Mouse (Mus musculus) neural tube, embryonic 10.5 days (tissue): ENCODE data around the gene Prpf4.

Experiments
- DNase-seq: peaks from one replicate; pipeline ENCODE4 v3.0.0-alpha.2; 2017; ENCODE audit warnings: low spot score; ENCODE audit errors: extremely low spot score

Gene Prpf4

DNA sequence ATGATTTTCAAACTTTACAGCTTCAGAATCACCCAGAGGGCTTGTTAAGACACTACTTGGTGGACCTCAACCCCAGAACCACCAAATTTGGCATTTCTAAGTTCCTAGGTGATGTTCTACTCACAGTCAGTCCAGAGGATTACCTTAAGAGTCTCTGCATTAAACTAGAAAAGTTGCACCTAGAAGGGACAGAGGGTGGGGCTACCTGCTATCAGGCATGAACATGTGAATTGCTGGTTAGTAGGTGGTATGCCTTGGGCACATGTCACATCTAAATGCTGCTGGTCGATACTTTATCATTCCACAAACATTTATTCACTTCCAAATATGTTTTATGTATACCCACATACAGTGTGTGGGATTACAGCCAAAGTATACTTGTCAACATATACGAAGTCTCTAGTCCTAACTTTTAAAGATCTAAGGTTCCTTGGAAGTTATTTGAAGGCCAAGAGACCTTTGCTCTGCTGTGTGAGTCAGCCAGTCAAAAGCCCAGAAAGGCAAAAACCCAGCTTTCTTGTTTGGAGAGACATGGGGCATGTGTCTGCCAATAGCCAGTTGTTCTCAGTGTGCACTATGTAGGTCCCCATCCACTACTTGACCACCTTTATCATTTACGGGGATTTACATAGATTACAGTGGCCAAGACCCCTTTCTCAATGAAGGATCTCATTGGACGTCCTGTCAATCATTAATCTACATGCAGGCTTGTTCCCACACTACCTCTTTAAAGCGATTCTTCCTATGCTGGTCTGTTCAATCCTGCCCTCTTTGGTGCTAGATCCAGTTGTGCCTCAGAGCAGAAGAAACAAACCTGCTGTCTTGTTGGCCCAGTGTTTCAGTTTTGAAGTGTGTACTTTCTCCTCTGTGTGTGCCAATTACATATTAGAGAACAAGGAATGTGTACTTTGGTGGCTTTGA lies 18.7 kb upstream of the Prpf4 start:
- DNase-seq, result no peak

DNA sequence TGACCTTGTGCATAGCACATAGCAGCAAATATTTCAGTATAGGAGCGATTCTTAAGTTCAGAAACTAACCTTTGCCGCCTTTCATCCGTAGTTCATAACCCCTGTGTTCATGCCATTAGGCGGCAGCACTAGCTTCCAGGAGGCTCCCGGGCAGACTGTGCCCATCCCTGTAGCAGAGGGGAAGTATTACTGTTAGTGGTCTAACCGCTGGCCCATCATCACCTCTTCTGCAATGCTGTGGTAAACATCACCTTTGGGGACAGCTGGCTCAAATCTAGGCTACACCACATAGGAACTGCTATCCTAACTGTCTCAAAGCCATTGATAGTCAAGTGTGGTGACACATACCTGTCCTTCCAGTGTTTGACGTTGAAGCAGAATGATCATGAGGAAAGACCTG lies 16.7 kb upstream of the Prpf4 start:
- no peak for DNase-seq

DNA sequence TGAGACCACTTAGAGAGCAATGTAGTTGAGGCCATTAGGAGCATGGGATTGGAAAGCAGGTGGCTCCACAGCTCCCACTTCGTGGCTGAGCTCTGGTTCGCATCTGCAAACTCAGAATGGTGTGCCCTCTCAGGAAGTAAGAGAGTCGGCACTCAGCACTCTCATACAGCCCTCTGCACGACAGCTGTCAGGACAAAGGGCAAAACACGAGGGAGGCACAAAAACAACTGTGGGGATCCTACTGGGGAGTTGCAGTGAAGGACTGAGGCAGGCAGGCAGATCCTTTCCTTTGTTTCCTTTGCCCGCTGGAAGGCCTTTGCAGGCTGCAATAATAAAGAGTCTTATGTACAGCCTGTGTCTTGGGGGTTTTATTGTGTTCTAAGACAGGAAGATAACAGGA lies 15.1 kb upstream of the Prpf4 start:
- peak; percentile 23 for DNase-seq

DNA sequence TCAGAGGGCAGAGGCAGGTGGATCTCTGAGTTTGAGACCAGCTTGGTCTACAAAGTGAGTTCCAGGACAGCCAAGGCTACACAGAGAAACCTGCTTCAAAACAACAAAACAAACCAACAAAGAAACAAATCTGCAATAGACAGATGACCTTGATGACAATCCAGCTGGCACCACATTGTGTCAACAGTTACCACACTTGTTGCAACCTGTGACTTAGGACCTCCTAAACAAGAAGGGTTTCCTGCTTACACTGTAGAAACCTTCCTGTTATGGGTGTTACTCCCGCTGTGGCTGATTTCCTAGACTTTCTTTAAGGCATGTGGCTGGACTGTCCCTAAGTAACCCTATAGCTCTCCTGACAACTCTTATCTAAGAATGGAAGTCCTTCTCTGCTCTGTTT lies 12.8 kb upstream of the Prpf4 start:
- DNase-seq, result no peak

DNA sequence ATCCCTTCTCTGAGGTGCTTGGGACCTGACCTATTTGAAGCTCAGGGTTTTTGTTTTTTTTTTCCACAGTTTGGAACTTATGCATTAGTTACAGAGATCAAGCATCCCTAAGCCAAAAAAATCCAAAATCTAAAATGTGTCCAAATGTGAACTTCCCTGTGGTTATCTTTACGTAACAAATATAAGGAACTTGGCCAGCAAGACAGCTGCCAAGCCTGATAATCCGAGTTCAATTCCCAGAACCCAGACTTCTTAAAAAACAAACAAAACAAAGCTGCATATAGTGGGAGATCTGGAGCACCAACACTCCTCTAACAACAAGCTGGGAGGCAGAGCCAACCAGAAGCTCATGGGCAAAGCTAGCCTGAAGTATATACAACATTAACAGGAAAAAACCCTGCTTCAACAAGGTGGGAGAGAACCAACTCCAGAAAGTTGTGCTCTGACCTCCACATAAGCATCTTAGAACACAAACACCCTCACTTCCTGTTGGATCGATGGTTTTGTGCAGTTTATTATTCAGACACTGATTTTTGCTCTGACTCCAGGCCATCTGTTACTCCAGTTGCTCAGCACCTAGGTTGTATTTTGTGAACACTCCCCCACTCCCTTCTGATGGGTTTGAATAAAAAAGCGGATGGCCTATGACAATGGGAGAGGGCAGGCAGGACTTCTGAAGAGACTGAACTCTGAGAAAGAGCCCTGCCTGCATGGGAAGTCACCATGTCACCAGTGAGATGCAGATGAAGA lies 10.8 kb upstream of the Prpf4 start:
- no peak for DNase-seq

DNA sequence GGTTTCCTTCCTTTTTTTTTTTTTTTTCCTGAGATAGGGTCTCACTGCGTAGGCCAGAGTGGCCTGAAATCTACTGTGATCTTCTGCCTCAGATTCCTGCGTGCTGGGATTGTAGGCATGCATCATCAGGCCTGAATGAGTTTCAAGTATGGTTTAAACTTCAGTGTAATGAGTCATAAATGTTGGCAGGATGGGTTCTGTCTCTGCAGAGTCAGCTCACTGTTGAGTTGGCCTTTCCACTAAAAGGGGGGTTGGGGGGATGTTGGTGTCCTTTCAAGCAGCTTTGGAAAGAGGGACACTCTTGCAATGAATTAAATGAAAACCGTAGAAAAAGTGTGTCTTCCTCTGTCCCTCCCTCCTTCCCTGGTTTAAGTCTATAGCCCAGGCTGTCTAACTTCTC lies 9.6 kb upstream of the Prpf4 start:
- no peak for DNase-seq

DNA sequence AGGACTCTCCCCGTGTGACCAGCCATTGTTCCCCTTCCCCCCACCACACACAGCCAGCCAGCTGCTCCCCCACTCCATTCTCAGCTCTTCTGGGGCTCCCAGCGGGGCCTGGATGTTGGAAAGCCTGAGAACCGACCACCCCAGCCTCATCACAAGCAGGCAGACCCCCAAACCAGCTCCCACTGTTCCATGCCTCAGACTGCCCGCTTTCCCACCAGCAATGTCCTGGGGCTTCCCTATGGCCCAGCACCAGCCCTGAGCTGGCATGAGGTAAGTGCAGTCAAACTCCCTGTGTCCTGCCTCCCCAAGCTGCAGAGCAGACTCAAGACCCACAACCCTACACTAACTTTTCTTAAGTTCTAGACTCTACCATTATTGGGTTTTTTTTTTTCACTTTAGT lies 2.5 kb upstream of the Prpf4 start:
- no peak for DNase-seq

DNA sequence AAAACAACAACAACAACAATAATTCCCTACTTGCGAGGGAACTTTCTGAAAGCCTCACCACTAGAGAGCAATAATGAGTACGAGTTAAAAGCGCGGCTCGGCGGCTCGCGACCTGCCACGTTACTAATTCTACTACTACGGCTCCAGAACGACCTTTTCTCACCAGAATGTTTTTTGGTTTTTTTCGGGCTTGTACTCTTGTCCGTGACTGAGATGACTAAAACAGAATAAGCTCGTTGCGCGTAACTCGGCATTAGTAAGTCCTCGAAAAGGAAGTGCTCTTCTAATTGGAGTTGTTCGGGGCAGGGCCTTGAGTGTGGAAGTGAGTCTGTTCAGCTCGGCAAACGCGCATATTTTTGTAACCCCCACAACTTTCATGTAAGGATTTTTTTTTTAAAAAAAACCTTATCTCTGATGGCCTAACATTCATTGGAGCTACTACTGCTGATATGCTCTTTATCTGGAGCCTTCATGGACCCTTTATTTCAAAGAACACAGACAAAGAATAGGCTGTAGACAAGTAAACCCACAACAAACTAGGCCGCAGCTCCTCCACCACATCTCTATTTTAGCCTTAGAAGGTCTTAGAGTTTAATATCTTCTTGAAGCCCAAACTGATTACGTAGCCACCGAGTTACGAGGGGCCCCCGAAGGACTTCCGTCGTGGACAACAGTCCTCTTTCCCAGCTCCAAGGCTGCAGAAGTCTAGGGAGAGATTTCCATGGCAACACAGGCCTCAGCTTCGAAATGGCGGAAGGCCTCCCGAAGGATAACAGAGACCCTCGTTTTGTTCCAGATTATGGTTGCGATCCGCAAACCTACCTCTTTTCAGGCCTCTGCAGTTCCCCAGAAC lies 641 bp upstream of the Prpf4 start:
- peak; percentile 73 for DNase-seq

DNA sequence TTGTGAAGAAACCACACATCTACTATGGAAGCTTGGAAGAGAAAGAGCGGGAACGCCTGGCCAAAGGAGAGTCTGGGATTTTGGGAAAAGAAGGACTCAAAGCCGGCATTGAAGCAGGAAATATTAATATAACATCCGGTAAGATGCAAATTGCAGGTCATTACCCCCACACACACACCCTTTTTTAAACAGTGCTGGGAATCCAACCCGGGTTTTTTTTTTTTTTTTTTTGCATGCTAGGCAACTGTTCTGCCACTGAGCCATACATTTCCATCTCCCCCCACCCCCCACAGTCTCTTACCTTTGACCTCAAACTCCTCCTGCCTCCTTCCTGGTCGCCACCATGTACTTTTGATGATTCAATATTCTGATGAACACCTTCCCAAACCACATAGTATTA lies 1.0 kb downstream of the Prpf4 start:
- no peak for DNase-seq

DNA sequence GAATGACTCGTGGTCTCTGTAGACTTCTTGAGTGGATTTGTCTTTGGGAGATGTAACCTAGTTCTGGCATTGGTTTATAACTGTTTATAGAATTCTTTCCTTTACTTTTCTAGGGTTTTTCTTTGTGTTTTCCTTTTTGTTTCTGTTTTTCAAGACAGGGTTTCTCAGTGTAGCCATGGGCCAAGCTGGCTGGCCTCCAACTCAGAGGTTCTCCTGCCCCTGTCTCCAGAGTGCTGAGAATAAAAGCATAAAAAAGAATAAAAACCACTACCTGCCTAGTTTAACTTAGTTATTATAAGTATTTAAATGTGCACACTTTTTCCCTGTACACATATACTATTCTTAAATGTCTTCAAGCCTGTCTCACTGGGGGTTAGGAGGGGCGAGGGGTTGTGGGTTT lies 1.7 kb downstream of the Prpf4 start:
- no peak for DNase-seq

DNA sequence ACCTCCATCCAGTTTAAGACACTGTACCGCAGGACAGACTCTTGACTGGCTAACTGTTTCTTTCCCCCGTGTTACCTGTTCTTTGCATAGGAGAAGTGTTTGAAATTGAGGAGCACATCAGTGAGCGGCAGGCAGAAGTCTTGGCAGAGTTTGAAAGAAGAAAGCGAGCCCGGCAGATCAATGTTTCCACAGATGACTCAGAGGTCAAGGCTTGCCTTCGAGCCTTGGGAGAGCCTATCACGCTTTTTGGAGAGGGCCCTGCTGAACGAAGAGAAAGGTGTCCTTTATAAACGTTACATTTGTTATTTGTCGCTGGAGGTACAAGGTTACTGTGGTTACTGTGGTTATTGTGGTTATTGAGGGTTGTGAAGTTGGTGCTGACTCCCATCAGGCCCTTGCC lies 3.0 kb downstream of the Prpf4 start:
- no peak for DNase-seq

DNA sequence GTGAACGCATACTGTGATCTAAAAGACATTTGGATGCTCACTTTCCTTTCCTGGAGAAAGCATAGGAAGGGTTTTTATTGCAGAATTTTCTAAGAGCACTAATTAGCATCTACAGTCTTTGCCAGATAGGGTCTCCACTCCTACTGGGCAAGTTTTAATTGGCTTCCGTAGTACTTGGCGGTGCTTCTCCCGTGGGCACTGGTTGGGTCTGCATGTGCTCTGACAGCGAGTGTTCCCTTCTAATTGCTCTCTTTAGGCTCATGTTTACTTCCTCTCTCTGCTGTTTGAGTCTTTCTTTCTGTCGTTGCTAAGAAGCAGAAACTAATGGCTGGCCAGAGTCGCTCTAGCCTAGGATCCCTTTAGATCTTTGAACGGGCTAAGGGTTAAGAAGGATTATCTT lies 9.9 kb downstream of the Prpf4 start:
- DNase-seq, result no peak

DNA sequence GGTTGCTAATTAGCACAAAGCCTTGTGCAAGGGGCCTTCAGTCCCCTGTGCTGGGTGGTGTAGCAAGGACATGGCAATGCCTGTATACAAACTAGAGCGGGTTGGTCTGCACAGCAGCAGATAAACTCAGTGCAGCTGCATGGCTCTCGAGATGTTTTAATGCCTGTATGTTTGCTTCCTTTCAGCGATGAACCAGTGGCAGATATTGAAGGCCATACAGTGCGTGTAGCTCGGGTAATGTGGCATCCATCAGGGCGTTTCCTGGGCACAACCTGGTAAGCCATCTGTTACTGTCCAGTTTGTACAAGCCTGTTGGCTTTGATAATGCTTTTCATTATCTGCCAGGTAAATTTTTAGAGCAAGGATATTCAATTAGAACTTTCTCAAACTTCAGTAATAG lies 10.5 kb downstream of the Prpf4 start:
- DNase-seq, result no peak

DNA sequence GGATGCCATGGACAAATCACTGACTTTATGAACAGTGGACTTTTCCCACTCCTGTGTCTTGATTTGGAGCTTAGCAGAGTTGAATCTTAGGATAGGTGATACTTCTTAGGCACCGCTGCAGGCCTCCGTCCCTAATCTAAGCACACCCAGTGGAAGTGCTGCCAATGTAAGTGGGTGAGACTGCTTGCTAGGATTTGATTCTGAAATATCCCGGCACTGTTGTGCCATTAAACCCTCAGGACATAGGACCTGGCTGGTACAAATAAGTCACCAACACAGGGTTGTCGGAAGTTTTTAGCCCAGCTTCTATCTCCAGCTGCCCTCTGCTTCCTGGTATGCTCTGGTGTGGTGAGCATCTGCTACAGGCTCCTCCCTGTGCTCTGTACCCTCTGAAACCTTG lies 17.3 kb downstream of the Prpf4 start:
- DNase-seq, result no peak

DNA sequence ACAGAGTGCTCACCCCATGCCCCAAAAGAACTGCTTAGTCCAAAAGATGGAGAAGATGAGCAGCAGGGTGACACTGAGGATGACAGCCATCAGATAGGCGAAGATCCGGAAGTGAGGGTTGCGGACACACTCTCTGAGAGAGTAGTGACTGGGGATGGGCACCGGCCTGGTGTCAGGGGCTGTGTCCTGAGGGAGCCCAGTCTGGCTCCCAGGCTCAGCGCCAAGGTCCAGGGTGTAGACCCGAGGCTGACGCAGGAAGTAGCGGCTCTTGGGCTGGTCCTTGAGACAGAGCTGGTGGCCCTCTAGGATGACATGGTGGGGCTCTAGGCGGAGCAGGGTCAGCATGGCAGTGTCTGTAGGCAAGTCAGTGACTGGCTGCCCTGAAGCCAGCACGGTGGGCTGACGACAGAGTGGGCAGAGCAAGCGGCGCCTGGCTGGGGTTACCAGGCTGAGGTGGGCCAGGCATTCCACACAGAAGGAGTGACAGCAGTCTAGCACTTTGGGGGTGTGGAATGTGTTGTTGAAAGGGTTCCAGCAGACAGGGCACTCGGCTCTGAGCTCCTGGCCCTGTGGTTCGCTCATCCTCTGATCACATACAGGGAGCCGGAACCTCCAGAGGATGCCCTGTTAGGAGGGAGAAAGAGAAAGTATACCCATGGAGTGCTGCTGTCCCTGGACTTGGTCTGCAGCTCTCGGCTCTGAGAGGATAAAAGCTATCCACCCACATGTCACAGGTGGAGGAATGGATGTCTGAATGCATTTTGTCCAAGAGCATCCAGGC lies 19.6 kb downstream of the Prpf4 start:
- no peak for DNase-seq

DNA sequence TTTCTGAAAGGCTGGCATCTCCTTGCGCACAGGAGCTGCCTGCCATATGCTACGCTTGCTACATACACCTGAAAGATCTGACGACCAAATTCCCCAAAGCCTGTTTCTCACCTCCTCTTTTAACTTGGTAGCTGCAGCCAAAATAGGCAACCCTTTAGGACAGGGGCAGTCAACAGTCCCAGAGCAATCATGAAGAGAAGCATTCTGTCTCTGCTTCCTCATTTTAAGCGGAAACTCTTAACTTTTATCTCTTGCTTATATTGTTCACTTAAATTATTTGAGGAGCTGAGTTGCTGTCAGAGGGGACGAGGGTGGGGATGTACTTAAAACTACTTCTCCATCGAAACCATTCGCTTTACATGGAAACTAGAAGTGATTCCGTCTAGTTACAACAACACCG lies 21.0 kb downstream of the Prpf4 start:
- DNase-seq, result no peak

DNA sequence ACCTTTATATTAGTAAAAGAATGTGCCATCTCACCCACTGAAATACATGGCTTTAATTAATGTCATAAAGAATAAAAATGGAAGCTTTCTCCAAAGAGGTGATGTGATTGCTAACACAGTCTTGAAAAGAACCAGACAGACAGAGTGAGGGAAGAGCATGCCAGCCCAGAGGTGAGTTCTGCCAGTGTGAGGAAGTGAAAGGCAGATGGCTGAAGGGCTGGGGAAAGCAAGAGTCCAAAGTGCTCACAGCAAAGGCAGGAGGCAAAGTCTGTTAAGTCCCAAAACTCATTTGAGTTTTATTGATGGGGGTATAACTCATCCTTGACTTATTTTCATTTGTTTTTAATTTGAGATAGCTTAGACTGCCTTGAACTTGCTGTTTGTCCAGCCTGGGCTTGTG lies 22.1 kb downstream of the Prpf4 start:
- no peak for DNase-seq

DNA sequence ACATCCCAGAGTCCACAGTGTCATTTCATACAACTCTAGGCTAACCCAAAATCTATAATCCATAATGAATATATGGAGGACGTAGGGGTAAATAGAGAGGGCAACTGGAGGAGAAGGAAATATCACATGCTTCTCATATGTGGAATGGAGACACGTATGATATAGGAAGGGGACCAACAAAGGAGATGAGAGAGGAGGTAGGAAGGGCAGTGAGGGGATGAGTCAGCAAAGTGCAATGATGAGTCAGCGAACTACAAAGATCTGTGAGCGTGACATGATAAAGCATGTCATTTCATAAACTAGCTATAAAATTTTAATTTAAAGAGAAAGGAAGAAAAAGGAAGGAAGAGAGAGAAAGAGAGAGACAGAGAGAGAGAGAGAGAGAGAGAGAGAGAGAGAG lies 22.9 kb downstream of the Prpf4 start:
- DNase-seq, result no peak

DNA sequence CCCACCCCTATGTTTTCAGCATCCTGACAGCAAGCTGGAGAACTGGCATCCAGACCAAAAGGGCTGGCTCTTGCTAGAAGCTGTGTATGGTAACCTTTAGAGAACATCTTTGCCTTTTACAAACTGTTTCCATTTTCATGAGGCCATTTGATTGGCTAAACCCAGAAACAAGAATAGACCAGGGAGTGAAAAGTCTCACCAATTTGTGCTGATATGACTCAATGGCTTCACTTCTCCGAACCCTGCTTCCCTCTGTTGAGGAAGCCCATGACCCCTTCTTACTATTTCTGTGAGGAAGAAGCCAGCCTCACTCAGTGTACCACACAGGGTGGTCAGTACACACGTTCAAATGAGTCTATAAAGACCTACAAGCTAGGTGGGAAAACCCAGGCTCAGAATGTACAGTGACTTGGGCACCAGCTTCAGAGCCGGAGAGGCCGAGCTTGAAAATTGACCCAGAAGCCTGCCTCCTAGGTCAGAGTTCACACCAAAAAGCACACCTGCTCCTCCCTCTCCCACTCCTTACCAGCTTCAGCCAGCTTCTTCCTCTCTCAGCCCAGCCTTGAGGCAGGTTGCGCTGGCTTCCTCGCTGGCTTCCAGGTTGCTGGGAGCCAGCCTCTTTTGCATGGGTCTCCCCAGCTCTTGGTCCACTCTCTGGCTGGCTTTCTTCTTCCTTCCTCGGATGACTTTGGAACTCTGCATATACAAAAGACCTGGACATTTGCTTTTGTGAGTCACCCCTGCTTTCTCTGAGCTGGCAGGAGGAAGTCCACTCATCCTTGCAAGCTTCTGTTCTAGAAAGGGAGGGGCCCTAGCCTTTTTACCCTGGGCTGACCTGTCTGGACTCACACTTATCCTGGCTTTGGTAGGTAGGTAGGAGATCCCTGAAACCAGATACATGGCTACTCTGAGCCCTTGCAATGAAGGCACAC lies 25.6 kb downstream of the Prpf4 start:
- DNase-seq, result no peak

DNA sequence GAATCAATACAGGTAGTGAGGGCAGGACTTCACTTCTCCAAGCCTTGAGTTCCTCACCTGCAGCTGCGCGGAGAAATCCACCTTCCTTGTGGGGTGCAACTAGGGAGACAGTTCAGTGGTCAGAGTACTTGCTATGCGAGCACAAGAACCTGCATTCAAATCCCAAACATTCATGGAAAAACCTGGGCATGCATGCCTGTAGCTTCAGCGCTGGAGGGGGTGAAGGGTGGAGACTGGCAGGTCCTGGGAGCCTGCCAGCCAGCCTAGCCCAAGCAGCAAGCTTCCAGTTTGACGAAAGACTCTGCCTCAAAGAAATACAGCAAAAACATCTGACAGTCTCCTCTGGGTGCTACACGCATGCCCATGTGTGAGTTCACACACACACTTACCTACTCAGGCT lies 26.5 kb downstream of the Prpf4 start, which contains the start of gene Rnf183:
Rnf183 (minus strand) TSS at position 172 of the 400 bp plus-strand sequence.
- no peak for DNase-seq
